Comparison of ENCODE assay signal across 10 mouse cellular contexts in genomic region chr1:186898203-186898602, GRCm38 (mm10).
"Had no signal": no experiment of that assay in that cellular context is flagged by ENCODE, and none has a peak within 500 bp of the region (broad histone marks: within the 10 kb centered on the region; RNA-seq: fewer than 3 reads in every experiment).

No protein-coding gene starts in this region.

- H3K4me3 ChIP-seq: limb, embryonic 15.5 days; liver, embryonic 12.5 days; midbrain, embryonic 13.5 days had no signal

- H3K4me2 ChIP-seq: limb, embryonic 15.5 days; liver, embryonic 12.5 days; midbrain, embryonic 13.5 days had no signal

- H3K27ac ChIP-seq: limb, embryonic 15.5 days; liver, embryonic 12.5 days; midbrain, embryonic 13.5 days; stomach, postnatal 0 days had no signal

- H3K9me3 ChIP-seq: limb, embryonic 15.5 days; midbrain, embryonic 13.5 days had no signal

- H3K27me3 ChIP-seq: limb, embryonic 15.5 days; liver, embryonic 12.5 days; midbrain, embryonic 13.5 days had no signal

- H3K9ac ChIP-seq: limb, embryonic 15.5 days; liver, embryonic 12.5 days; midbrain, embryonic 13.5 days had no signal

- H3K36me3 ChIP-seq: limb, embryonic 15.5 days; liver, embryonic 12.5 days; midbrain, embryonic 13.5 days had no signal

- H3K4me1 ChIP-seq: limb, embryonic 15.5 days; liver, embryonic 12.5 days; midbrain, embryonic 13.5 days had no signal

- DNase-seq: kidney, adult 2 months; kidney, postnatal 14 days; layer of hippocampus, adult 9-11 months; layer of hippocampus, postnatal 36 days; thymus, postnatal 14 days had no signal

- ATAC-seq: intestine, embryonic 16.5 days; liver, embryonic 12.5 days; midbrain, embryonic 13.5 days had no signal
